Mouse (Mus musculus): ENCODE measurements around the gene Sh3bp5l. TPM values are rescaled to one million over a fixed set of nuclear protein-coding genes. Genes with fewer than 3 reads are reported as not detected.

Sh3bp5l gene
- total and polyA plus RNA-seq, 3 experiments = 31.7 to 32.8 TPM; not detected in 1

DNA sequence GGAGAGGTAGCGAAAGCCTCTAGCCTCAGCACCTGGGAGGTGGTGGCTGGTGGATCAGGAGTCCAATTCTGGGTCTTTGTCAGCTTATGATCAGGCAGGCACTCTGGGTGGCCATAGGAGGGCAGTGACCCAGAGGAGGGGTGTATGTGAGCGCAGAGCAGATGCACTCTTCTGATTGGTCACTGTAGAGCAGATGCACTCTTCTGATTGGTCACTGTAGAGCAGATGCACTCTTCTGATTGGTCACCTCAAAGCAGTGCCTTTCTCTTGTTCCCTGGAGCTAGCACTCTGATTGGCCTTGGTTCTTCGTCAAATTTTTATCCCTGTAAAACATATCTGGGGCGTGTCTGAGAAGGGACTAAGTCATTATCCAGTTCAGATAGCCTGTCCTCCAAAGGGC lies 37.7 kb upstream of the Sh3bp5l start (continued):
- no peak for TF ChIP-seq KAT2A (conservative IDR thresholded peaks at IDR 0.05; ENCODE audit: low read depth, low read length)
- TF ChIP-seq POLR2AphosphoS2 (IDR thresholded peaks at IDR 0.05; ENCODE audit: low read length) = no peak
- no peak for TF ChIP-seq MEF2A (IDR thresholded peaks at IDR 0.05; ENCODE audit: extremely low read depth, insufficient replicate concordance, low read depth, low read length, poor library complexity, severe bottlenecking)
- TF ChIP-seq ETS1 (IDR thresholded peaks at IDR 0.05; ENCODE audit: low read depth, low read length) = no peak

DNA sequence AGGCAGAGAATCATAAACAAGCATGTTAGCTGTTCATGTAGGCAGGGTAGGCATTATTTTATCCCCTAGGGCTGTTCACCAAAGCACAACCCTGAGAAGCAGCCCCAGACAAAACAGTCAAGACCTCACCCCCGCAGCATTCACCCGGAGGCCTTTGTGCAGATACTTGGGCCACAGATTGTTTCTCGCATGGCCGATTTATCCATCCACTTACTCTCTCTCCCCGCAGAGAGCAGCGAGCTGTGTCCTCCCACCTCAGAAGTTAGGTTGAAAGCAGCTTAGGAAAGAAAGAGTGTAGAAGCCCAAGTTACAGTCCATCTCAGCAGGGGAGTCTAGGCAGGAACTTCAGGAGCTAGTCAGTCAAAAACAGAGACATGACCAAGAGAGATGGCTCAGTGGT lies 33.1 kb upstream of the Sh3bp5l start:
- peaks cover 2 to 5% of the 10 kb centered on the region in 2 experiments for H3K27me3 ChIP-seq (ENCODE audit: control insufficient read depth in 1 of 2, insufficient read depth in 2 of 2, low read length in 2 of 2)
- TF ChIP-seq MYB (IDR thresholded peaks at IDR 0.05; ENCODE audit: low read depth, low read length) (no peak), POLR2AphosphoS2 (IDR thresholded peaks at IDR 0.05; ENCODE audit: low read length) (no peak), RCOR1 (IDR thresholded peaks at IDR 0.05; ENCODE audit: low read depth, low read length) (no peak), POLR2AphosphoS5 (IDR thresholded peaks at IDR 0.05; ENCODE audit: borderline replicate concordance, low read depth, low read length) (no peak), MXI1 (IDR thresholded peaks at IDR 0.05; ENCODE audit: low read depth, low read length) (no peak), MEF2A (IDR thresholded peaks at IDR 0.05; ENCODE audit: extremely low read depth, insufficient replicate concordance, low read depth, low read length, poor library complexity, severe bottlenecking) (no peak), JUND (IDR thresholded peaks at IDR 0.05; ENCODE audit: low read depth, low read length) (no peak), GABPA (IDR thresholded peaks at IDR 0.05; ENCODE audit: low read depth, low read length) (no peak), CHD2 (IDR thresholded peaks at IDR 0.05; ENCODE audit: low read length) (no peak), MAX (IDR thresholded peaks at IDR 0.05; ENCODE audit: low read length) (no peak), SIN3A (IDR thresholded peaks at IDR 0.05; ENCODE audit: low read length) (no peak)
- no peaks in the 10 kb centered on the region for H3K9me3 ChIP-seq (replicated peaks; ENCODE audit: insufficient read depth, low read length)

DNA sequence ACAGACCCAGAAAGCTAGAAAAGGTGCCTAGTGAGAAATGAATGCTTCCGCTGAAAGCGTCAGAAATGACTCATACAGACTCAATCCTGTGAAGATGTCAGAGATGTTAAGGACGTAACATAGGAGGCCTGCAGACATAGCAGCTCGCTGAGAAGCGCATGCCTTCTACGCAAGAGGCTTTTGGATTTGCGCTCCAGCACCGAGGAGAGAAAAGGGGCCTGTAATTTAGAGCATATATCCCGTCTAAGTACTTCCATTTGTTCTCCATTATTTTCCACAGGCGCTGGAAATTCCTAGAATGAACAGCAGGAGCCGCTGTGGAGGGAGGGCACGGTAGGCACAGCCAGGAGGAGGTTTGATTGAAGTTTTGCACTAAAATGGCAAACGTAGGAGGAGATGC lies 29.5 kb upstream of the Sh3bp5l start:
- peaks cover 0 to 3% of the 10 kb centered on the region in 2 experiments; a peak in 2 of 4 replicates for H3K4me1 ChIP-seq (ENCODE audit: control insufficient read depth in 1 of 2, insufficient read depth in 2 of 2, low read length in 2 of 2)
- H3K27me3 ChIP-seq (ENCODE audit: control insufficient read depth in 1 of 2, insufficient read depth in 2 of 2, low read length in 2 of 2) = peaks cover 0 to 2% of the 10 kb centered on the region in 2 experiments; a peak in 2 of 4 replicates
- peaks cover 0 to 9% of the 10 kb centered on the region in 2 experiments; a peak in 2 of 4 replicates for H3K36me3 ChIP-seq (ENCODE audit: control insufficient read depth in 1 of 2, insufficient read depth in 2 of 2, low read length in 2 of 2)
- no peaks in the 10 kb centered on the region for H3K9me3 ChIP-seq (replicated peaks; ENCODE audit: insufficient read depth, low read length)
- H3K4me3 ChIP-seq (ENCODE audit: control insufficient read depth in 1 of 2, insufficient read depth in 1 of 2, low read depth in 2 of 2, low read length in 2 of 2) = peak overlapping the region; percentile 50 to 62
- DNase-seq (ENCODE audit: low read depth, low spot score) = peak; percentile 91
- H3K9ac ChIP-seq (ENCODE audit: control insufficient read depth, low read depth, low read length, poor library complexity, severe bottlenecking) = peak overlapping the region; percentile 53
- peak overlapping the region; percentile 26 for H3K27ac ChIP-seq (ENCODE audit: control insufficient read depth, low read depth, low read length)
- no peaks in the 10 kb centered on the region; the same call in 1 of the 2 replicates for H3K79me2 ChIP-seq (ENCODE audit: control insufficient read depth, insufficient read depth, low read length, poor library complexity)
- TF ChIP-seq POLR2A (IDR thresholded peaks at IDR 0.05; ENCODE audit: control insufficient read depth in 1 of 2, insufficient read depth in 1 of 2, low read depth in 1 of 2, low read length in 2 of 2, poor library complexity in 1 of 2) (0 out of 4 replicates have a peak, but pooled peaks of 1 of the 2 experiments have one; percentile 40), SMC3 (IDR thresholded peaks at IDR 0.05; ENCODE audit: low read depth, low read length) (peak; percentile 64), POLR2AphosphoS2 (IDR thresholded peaks at IDR 0.05; ENCODE audit: low read length) (no peak), ELF1 (IDR thresholded peaks at IDR 0.05; ENCODE audit: low read depth, low read length) (no peak), JUND (IDR thresholded peaks at IDR 0.05; ENCODE audit: low read depth, low read length) (peak; percentile 37; the same call in 1 of the 2 replicates), CHD1 (IDR thresholded peaks at IDR 0.05; ENCODE audit: low read depth, low read length) (no peak), SIN3A (IDR thresholded peaks at IDR 0.05; ENCODE audit: low read length) (peak; percentile 73), MAZ (IDR thresholded peaks at IDR 0.05; ENCODE audit: low read depth, low read length) (no peak), POLR2AphosphoS5 (IDR thresholded peaks at IDR 0.05; ENCODE audit: borderline replicate concordance, low read depth, low read length) (no peak), UBTF (IDR thresholded peaks at IDR 0.05; ENCODE audit: borderline replicate concordance, insufficient read depth, low read depth, low read length) (no peak), ZMIZ1 (IDR thresholded peaks at IDR 0.05; ENCODE audit: low read depth, low read length) (no peak), RCOR1 (IDR thresholded peaks at IDR 0.05; ENCODE audit: low read depth, low read length) (no peak), KAT2A (conservative IDR thresholded peaks at IDR 0.05; ENCODE audit: low read depth, low read length) (no peak), ZC3H11A (IDR thresholded peaks at IDR 0.05; ENCODE audit: low read depth, low read length) (0 out of 2 replicates have a peak, but pooled peaks have one; percentile 21), ETS1 (IDR thresholded peaks at IDR 0.05; ENCODE audit: low read depth, low read length) (peak; percentile 76), USF1 (IDR thresholded peaks at IDR 0.05; ENCODE audit: low read depth, low read length) (no peak), E2F4 (IDR thresholded peaks at IDR 0.05; ENCODE audit: borderline replicate concordance, low read depth, low read length) (no peak), MAX (IDR thresholded peaks at IDR 0.05; ENCODE audit: low read length) (peak; percentile 61; the same call in 1 of the 2 replicates), TAL1 (IDR thresholded peaks at IDR 0.05; ENCODE audit: low read length) (no peak), MYC (IDR thresholded peaks at IDR 0.05; ENCODE audit: low read depth, low read length) (no peak), RAD21 (IDR thresholded peaks at IDR 0.05; ENCODE audit: low read depth, low read length) (peak; percentile 22), TBP (IDR thresholded peaks at IDR 0.05; ENCODE audit: low read depth, low read length) (0 out of 2 replicates have a peak, but pooled peaks have one; percentile 51), NELFE (IDR thresholded peaks at IDR 0.05; ENCODE audit: low read depth, low read length) (0 out of 2 replicates have a peak, but pooled peaks have one; percentile 7)

More for the DNA sequence above, 33.1 kb upstream of the Sh3bp5l start:
- DNase-seq (ENCODE audit: low read depth, low spot score) = no peak
- Histone ChIP-seq H3K27ac (ENCODE audit: control insufficient read depth, low read depth, low read length) (no peak overlapping the region), H3K79me2 (ENCODE audit: control insufficient read depth, insufficient read depth, low read length, poor library complexity) (no peaks in the 10 kb centered on the region; the same call in 1 of the 2 replicates), H3K4me1 (ENCODE audit: control insufficient read depth in 1 of 2, insufficient read depth in 2 of 2, low read length in 2 of 2) (no peaks in the 10 kb centered on the region), H3K4me3 (ENCODE audit: control insufficient read depth in 1 of 2, insufficient read depth in 1 of 2, low read depth in 2 of 2, low read length in 2 of 2) (no peak overlapping the region), H3K9ac (ENCODE audit: control insufficient read depth, low read depth, low read length, poor library complexity, severe bottlenecking) (no peak overlapping the region), H3K36me3 (ENCODE audit: control insufficient read depth in 1 of 2, insufficient read depth in 2 of 2, low read length in 2 of 2) (peaks cover 0 to 5% of the 10 kb centered on the region in 2 experiments; a peak in 1 of 4 replicates)
